Mouse (Mus musculus): ENCODE measurements around the gene Men1.
A peak's percentile ranks its signal among the peaks of the same experiment; 100 is the strongest.

The Men1 gene

DNA sequence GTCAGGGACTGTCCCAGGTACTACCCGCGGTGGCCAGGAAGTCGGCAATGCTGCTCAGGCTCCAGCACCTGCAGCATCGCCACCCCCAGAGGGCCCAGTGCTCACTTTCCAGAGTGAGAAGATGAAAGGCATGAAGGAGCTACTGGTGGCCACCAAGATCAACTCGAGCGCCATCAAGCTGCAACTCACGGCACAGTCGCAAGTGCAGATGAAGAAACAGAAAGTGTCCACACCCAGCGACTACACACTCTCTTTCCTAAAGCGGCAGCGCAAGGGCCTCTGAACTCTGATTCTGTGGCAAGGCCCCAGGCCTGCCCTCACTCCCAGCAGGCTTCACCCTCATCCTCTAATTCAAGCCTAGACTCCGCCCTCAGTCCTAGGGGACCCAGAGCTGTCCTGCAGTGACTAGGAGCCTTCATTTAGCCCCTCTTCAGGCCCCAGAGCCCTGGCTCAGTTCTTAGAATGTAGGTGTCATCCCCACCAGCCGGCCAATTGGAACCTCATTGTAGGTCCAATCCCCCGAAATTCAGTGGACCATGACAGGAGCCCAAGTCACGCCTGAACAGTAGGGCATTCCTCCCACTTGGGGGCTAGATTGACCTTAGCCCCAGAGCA lies 5.2 kb downstream of the Men1 start:
- DNase-seq (ENCODE audit: low spot score), result no peak

DNA sequence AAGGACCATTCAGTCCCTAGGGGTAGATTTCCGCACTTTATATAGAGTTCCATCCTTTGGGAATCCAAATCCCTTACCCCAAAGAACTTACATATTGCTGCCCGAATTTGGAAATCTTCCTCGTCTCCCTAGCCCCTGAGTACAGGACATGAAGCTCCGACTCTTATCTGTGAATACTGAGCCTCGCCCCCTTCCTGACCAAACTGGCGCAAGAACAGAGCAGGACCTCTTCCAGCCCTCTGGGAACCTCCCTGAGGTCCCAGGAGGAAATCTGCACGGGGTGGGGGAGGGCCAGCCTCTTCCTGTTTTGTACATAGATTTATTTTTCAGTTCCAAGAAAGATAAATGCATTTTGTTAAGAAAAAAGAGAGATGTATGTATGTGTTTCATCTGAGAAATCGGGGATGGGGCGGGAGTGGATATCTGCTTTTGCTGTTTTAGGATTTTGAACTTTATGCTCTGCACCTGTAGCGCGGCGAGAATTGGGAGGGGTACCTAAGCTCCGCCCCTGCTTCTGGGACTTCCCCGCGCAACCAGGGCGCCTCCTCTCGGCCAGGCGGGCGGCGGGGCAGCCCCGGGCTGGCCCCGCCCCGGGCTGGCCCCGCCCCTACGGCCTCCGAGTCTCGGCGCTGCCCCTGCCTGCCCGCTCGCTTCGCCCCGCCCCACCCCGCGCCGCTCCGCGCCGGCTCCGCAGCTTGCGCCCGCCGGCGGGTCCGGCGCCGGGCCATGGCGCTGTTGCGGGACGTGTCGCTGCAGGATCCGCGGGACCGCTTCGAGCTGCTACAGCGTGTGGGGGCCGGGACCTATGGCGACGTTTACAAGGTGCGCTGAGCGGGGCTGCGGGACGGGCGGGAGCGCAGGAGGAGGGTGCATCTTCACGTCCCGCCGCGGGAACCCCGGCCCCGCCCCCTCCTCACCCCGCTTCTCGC lies 6.0 kb downstream of the Men1 start, which contains the start of gene Map4k2:
Map4k2 (plus strand) TSS at position 612 of the 929 bp plus-strand sequence.
- DNase-seq (ENCODE audit: low spot score), result peak; percentile 88

DNA sequence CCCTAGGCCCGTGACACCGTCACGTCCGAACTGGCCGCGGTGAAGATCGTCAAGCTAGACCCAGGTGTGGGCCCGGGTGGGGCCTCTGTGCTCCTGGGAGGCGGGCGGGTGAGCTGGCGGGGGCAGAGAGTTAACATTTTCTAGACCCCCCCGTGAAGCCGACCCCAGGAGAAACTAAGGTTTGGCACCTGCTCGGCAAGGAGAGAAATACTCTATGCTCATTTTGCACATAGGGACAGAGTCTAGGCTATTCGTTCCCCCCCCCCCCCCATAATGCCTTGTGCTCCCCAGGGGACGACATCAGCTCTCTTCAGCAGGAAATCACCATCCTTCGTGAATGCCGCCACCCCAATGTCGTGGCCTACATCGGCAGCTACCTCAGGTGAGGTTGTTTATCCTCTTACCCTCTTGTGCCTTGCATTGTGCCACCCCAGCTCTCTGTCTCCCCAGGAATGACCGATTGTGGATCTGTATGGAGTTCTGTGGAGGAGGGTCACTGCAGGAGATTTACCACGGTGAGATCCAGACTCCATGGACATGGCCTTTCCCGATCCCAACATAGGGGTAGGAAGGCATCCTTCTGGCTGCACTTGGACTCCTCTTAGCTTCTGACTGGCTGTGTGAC lies 6.8 kb downstream of the Men1 start:
- DNase-seq (ENCODE audit: low spot score), result no peak

DNA sequence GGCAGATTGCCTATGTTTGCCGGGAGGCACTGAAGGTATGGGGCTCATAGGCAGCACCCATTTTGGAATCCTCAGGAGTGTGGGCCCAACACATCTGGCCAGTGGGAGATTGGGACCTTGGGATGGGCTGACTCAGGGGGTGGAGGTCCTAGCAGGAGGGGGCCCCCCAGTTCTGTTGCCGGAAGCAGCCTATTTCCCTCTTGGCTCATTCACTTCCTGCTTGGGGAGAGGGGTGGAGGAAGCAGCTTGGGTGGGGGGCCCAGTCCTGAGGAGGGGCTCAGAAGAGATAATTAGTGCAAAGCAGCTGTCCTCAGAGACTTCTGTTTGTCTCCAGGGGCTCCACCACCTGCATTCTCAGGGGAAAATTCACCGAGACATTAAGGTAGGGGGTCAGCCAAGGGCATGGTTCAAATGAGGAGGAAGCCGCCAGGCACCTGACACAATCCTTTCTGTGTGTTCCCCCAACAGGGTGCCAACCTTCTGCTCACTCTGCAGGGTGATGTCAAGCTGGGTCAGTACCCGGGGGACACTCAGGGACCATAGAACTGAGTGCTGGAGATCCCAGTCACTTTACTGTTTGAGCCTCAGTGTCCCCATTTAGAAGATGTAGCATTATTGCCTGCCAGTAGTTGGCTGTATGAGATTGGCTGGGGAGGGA lies 7.6 kb downstream of the Men1 start:
- DNase-seq (ENCODE audit: low spot score), result no peak

DNA sequence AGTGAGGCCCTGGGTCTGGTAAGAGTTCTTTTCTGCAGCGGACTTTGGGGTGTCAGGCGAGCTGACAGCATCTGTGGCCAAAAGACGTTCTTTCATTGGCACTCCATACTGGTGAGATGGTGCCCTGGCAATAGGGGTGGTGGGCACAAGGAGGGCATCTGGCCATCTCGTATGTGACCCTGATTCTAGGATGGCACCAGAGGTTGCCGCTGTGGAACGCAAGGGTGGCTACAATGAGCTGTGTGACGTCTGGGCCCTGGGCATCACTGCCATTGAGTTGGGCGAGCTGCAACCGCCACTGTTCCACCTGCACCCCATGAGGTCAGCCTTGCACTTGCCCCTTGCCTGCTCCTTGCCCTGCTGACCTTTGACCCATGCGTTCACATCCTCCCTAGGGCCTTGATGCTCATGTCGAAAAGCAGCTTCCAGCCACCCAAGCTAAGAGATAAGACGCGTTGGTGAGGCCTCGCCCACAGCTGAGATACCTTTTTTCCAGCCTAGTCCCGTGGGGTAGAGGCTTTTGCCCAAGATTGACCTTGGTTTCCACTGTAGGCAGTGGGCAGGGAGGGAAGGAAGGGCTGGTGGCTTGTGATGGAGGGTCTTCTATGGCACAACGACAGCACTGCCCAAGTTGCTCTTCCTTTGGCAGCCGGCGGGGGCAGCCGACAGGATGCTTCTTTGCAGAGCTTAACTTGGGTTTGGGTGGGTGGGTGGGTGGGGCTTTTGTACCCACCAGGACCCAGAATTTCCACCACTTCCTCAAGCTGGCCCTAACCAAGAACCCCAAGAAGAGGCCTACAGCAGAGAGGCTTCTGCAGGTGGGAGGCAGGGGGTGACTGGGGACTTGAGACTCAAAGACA lies 8.5 kb downstream of the Men1 start:
- no peak for DNase-seq (ENCODE audit: low spot score)

DNA sequence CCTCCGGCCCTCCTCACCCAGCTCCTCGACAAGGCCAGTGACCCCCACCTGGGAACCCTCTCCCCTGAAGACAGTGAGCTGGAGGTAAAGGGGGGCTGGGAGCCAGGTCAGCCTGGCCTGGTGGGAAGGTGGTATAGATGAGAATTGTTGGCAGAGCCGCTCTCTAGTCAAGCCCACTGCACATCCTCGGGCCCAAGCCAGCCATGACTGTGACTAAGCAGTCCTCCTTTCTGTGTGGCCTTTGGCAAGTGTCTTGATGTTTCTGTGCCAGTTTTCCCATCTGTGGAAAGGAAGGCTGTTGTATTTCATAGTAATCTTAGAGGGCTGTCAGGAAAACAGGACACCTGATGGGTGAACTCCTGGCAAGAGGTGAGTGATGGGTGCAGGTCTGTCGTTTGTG lies 9.2 kb downstream of the Men1 start:
- DNase-seq (ENCODE audit: low spot score), result no peak

DNA sequence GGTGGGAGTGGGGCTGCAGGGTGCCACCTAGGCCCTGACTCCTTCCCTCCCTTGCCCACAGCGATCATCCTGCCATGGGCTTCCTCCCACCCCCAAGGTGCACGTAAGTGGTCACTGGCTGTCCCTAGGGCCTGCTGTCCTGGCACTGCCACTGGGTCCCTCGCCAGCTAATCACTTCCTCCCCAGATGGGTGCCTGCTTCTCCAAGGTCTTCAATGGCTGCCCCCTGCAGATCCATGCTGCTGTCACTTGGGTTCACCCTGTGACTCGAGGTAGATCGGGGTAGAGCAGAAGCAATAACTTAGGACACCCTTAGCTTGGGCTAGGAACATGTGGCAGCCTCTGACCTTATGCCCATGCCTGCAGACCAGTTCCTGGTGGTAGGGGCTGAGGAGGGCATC lies 11.2 kb downstream of the Men1 start:
- no peak for DNase-seq (ENCODE audit: low spot score)

DNA sequence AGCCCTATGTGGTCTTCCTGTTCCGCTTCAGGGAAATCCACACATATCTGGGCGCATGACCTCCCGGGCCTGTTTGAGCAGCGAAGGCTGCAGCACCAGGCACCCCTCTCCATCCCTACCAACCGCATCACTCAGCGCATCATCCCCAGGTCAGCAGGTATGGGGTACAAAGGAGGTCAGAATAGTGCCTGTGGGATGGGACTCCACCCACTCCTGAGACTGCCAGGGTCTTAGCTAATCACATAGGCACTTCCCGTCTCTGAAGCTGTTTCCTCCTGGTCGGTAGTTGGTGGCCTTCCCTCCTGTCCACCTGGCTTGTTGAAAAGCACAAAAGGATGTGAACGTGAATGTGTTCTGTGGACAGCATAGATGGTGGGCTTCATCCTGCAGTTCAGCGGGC lies 11.9 kb downstream of the Men1 start:
- DNase-seq (ENCODE audit: low spot score), result no peak

DNA sequence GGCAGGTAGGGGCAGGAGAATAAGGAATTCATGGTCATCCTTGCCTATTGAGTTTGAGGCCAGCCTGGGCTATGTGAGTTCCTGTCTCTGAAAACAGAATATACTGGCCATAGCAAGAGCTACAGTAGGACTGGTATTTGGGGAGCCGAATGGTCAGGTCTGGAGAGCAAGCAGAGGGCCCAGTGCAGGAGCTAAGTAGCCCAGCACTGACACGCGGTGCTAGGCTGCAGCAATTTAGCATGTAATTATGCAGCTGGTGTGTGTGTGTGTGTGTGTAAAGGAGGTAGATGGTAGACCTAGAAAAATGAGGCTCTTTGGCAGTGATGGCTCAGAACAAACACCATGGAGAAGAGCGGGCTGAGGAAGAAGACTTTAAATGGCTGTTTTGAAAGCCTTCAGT lies 12.8 kb downstream of the Men1 start:
- DNase-seq (ENCODE audit: low spot score), result no peak

DNA sequence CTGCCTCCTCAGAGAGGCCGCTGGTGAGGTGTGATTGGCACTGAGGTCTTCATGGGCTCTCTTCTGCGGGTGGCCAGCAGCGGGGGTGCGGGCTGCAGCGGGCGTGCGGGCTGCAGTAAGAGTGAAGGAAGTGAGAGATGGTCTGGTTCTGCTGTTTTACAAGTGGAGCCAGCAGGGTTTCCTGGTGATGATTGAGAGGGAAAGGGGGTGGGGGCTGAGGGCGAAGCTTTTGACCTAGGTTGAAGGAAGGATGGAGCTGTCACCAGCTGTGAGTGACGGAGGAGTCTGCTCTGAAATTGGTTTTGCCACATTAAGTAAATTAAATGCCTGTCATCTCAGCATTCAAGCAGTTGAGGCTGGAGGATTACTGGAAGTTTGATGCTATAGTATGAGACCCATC lies 13.9 kb downstream of the Men1 start:
- no peak for DNase-seq (ENCODE audit: low spot score)

DNA sequence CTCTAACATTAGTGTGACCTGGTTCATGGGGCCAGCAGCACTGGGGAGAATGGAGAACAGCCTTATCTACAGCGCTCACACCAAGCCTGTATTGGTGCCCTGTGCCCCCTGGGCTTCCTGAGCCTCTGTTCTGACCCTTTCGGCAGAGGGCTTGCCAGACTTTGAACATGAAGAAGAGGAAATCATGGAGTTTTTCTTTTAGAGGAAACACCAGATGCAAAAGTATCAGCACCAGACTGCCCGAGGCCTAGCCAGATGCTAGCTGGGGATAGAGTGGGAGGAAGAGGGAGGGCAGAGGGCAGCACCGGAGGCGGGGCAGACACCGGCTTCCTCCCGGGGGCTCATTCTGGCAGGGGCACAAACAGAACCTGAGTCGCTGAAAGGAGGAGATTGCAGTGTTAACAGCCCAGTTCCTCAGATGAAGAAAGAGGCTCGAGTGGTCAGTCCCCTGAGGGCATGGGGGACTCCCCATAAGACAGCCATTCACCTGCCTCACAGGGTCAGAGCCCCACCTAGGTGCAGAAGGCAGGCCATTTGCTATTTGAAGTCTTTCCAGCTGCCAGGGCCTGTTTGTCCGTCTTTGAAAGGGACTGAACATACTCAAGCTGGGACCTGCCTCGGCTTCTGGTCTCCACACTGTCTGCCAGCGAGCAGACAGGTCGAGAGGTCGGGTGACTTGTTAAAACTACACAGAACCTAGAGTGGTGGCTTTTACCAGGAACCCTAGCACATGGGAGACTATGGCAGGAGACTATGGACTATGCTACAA lies 14.6 kb downstream of the Men1 start:
- DNase-seq (ENCODE audit: low spot score), result no peak

DNA sequence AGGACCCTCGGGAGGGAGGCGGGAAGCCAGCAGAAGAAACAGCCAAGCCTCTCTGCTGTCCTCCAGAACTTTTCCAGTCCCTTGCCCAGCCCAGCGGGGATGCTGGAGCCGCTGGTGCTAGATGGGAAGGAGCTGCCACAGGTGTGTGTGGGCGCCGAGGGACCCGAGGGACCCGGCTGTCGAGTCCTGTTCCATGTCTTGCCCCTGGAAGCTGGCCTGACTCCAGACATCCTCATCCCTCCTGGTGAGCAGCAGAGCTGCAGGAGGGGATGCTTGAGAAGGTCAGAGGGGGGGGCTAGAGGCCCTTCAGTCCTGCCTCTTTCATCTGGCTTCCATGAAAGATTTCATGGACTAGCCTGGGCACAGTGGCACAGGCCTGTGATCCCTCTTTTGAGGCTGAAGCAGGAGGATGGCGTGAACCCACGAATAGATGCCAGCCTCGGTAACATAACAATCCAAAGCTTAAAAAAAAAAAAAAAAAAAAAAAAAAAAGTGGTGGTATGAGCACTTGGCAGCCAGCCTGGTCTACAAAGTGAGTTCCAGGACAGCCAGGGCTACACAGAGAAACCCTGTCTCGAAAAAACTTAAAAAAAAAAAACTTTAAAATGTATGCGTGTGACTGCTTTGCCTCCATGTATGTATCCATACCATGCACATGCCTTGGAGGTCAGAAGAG lies 16.8 kb downstream of the Men1 start:
- DNase-seq (ENCODE audit: low spot score), result no peak

DNA sequence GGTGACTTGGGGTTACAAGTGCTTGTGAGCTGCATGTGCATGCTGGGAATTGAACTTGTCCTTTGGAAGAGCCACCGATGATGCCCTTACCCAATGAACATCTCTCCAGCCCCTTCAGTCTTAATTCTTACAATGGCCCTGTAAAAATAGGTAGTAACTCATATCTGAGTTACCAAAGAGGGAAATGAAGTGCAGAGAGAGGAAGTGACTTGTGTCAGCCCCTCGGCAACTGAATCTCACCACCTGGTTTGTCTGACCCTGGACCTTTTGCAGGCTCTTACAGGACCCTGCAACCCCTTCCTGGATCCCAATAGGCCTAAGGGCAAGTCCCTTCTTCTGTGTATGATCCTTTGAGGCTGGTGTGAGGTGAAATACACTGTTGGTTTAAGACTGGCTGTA lies 17.3 kb downstream of the Men1 start:
- DNase-seq (ENCODE audit: low spot score), result no peak

DNA sequence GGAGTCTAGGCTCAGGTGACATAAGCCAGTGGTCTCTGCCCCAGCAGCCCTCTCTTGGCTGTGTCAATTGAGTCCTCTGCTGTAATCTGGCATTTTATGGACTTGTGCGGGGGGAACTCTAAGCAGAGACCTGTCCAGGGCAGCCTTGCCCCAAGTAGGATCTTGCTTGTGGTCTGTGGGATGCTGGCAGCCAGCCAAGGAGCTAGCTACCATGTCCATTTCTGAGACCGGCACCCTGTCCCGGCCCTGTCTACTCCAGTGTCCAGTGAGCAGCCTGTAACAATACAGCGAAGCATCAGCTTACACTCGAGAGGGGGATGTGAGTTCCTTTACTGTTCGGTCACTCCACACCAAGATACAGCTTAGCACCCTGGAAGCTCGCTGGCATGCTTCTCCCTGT lies 19.3 kb downstream of the Men1 start:
- no peak for DNase-seq (ENCODE audit: low spot score)

DNA sequence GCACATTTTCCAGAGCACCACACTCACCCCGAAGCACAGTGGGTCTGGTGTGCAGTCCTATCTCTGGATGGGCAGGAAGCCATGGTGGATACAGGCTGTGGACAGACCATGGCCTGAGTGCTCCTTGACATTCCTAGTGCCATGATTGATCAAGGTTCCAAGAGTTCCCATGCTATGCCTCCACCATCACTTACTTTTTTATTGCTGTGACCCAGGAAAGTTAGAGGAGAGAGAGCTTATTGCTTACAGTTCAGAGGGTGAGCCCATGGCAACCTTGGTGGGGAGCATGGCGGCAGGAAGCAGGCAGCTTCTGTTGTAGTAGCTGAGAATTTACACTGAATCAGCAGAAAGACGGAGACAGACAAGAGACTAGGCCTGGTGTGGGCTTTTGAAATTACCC lies 26.5 kb downstream of the Men1 start:
- no peak for DNase-seq (ENCODE audit: low spot score)

DNA sequence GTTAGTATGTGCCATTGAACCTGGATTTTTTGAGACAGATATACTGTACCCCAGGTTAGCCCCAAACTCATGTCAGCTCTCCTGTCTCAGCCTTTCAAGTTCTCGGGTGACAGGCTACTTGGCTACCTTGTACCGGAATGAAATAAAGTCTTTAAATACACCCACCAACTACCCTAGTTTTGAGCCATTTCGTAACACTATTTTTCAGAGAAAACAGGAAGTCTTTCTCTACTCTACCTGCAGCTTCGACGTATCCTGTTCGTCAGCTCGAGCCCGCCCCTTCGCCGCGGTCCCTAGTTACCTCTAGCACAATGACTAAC lies 28.3 kb downstream of the Men1 start:
- no peak for DNase-seq (ENCODE audit: low spot score)

DNA sequence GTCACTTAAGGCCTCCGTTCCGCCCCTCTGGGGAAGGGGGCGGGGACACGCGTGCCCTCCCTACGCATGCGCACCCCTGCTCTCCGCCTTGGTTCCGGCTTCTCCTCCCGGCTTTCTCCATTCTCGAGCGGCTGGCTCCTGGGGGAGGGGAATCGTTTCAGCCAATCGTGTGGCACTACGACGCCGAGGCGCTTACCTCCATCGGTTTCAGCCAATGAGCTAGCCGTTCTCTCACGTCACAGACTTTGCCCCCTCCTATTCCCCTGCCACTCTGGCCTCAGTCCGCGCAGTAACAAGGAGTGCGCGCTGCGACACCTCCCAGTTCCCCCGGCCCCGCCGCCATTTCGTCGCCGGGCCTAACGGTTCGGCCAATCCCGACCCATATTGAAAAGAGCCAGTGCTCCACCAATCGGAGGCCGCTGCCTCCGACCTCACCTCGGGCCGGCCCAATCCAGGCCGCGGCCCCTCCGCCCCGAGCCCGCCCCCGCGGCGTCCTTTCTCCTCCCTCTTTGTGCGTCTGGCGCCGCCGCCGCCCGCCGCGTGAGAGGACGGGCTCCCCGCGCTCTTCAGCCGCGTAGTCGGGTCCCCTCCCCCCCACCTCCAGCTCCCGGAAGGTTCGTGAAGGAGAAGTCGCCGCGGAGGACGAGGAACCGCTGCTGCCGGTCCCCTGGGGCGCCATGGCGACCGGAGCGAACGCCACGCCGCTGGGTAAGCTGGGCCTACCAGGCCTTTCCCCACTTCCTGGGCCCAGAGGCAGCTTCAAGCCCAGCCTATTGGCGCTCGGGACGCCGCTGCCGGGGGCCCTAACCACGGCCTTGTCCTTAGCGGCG lies 28.8 kb downstream of the Men1 start, which contains the start of gene Sf1:
Sf1 (plus strand) TSS at position 280 of the 830 bp plus-strand sequence.
- peak; percentile 98 for DNase-seq (ENCODE audit: low spot score)

DNA sequence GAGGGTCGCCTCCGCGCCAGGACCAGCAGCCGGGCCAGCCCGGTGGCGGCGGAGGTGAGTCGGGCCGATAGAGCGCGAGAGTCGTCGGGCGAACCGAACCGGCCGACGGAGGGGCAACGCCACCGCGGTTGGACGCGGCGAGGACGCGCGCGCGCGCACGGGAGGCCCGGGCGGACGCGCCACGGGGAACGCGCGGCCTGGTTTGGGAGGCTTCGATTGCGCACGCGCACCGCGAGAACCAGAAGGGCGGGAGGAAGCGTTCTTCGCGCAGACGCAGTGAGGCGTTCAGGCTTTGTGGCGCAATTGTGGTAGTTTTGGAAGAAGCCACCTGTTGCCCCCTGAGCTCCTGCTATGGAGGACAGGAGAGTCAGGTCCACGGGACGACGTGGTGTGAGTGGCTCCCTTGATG lies 29.5 kb downstream of the Men1 start:
- DNase-seq (ENCODE audit: low spot score), result peak; percentile 92

DNA sequence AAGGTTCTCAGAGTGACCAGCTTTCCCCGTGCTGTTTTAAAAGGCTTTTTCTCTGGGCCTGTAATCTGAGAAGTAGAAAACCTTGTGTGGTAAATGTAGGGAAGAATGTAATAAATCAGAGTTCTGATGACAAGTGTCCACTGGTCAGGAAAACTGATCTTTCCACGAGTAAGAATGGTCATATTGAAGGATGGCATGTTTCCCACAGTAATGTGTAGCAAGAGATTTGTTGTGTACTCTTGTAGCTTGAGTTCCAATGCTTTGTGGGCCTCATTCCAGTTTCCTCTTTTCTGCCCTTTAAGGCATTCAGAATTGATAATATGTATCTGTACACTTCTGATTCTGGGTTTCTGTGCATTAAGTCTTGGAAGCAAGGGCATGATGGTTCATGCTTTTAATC lies 30.1 kb downstream of the Men1 start:
- no peak for DNase-seq (ENCODE audit: low spot score)

All from urinary bladder, postnatal 25 days (tissue).